Comparison of ENCODE assay signal across 26 mouse cellular contexts in genomic region chr10:111843301-111843700, GRCm38 (mm10).
A peak's percentile ranks its signal among the peaks of the same experiment; 100 is the strongest.
DNase-seq lines count a peak whose midpoint lies in the region; ATAC-seq and TF ChIP-seq lines count a peak whose summit lies in the region.
"Had no signal": no experiment of that assay in that cellular context is flagged by ENCODE, and none has a peak within 500 bp of the region (broad histone marks: within the 10 kb centered on the region; RNA-seq: fewer than 3 reads in every experiment).

No protein-coding gene starts in this region.

- no peak for TF ChIP-seq CTCF in gastrocnemius, adult 2 months (IDR thresholded peaks at IDR 0.05)

- no peak overlapping the region for H3K4me3 ChIP-seq in gastrocnemius, adult 2 months
- no peak overlapping the region for H3K4me3 ChIP-seq in neural tube, embryonic 11.5 days (ENCODE audit: low read depth, low read length)
- no peak overlapping the region for H3K4me3 ChIP-seq in neural tube, embryonic 15.5 days (replicated peaks)
- H3K4me3 ChIP-seq in neural tube, embryonic 14.5 days (ENCODE audit: low read depth, low read length) = no peak overlapping the region
- H3K4me3 ChIP-seq: erythroblast, embryonic 14.5 days; heart, embryonic 10.5 days; layer of hippocampus, adult 2 months; left cerebral cortex, adult 2 months; limb, embryonic 10.5 days had no signal

- 0 out of 2 replicates have a peak, but pooled peaks have one; percentile 50 for ATAC-seq in neural tube, embryonic 11.5 days (ENCODE audit: insufficient read depth, low FRiP score, low TSS enrichment)
- ATAC-seq in neural tube, embryonic 15.5 days (ENCODE audit: low FRiP score) = no peak
- peak; percentile 35; the same call in 1 of the 2 replicates for ATAC-seq in common myeloid progenitor, adult 5-6 weeks (replicated peaks; ENCODE audit: low read depth, poor library complexity, severe bottlenecking)
- ATAC-seq in neural tube, embryonic 14.5 days (ENCODE audit: low read depth) = peak; percentile 38; the same call in 1 of the 2 replicates
- ATAC-seq: forebrain, embryonic 14.5 days; hindbrain, embryonic 16.5 days had no signal

- H3K4me1 ChIP-seq in neural tube, embryonic 11.5 days (ENCODE audit: control insufficient read depth, insufficient read depth, low read length) = peaks cover 4% of the 10 kb centered on the region
- H3K4me1 ChIP-seq in neural tube, embryonic 15.5 days = peaks cover 7% of the 10 kb centered on the region; the same call in 1 of the 2 replicates
- 0 out of 2 replicates have a peak, but pooled peaks cover 4% of the 10 kb centered on the region for H3K4me1 ChIP-seq in neural tube, embryonic 14.5 days (ENCODE audit: control insufficient read depth, insufficient read depth, low read length)

- no peak for DNase-seq in gastrocnemius, adult 2 months
- no peak for DNase-seq in gastrocnemius, postnatal 4 days (ENCODE audit: low spot score in 2 of 2)
- DNase-seq in neural tube, embryonic 11.5 days (ENCODE audit: low spot score) = no peak
- no peak for DNase-seq in frontal cortex, postnatal 10 days (ENCODE audit: low spot score in 2 of 2)
- DNase-seq in layer of hippocampus, postnatal 25 days (ENCODE audit: extremely low spot score in 1 of 2, low spot score in 1 of 2) = no peak
- DNase-seq: adrenal gland, postnatal 14 days; B cell, adult 2 months; cerebellum, postnatal 10 days; gastrocnemius, postnatal 36 days; heart, postnatal 10 days; kidney, adult 18-20 months; kidney, postnatal 10 days; lung, adult 18-20 months; lung, postnatal 14 days; retina, postnatal 1 day; thymus, adult 2 months had no signal

- WGBS in neural tube, embryonic 11.5 days = 59% methylated on average over 9 of the region's 9 CpGs
- WGBS in neural tube, embryonic 15.5 days = 38% methylated on average over 9 of the region's 9 CpGs
- WGBS in neural tube, embryonic 14.5 days = 35% methylated on average over 9 of the region's 9 CpGs

- H3K36me3 ChIP-seq in neural tube, embryonic 11.5 days (ENCODE audit: control insufficient read depth, insufficient read depth, low read length) = no peaks in the 10 kb centered on the region
- no peaks in the 10 kb centered on the region for H3K36me3 ChIP-seq in neural tube, embryonic 15.5 days
- no peaks in the 10 kb centered on the region for H3K36me3 ChIP-seq in neural tube, embryonic 14.5 days (ENCODE audit: control insufficient read depth, insufficient read depth, low read length)
- H3K36me3 ChIP-seq: heart, embryonic 10.5 days; limb, embryonic 10.5 days had no signal

- no peak overlapping the region for H3K9ac ChIP-seq in neural tube, embryonic 11.5 days (ENCODE audit: low read length)
- no peak overlapping the region for H3K9ac ChIP-seq in neural tube, embryonic 15.5 days (replicated peaks)
- no peak overlapping the region for H3K9ac ChIP-seq in neural tube, embryonic 14.5 days (replicated peaks; ENCODE audit: low read depth, low read length)

- H3K27me3 ChIP-seq in neural tube, embryonic 11.5 days (ENCODE audit: control insufficient read depth, insufficient read depth, low read length) = no peaks in the 10 kb centered on the region
- no peaks in the 10 kb centered on the region for H3K27me3 ChIP-seq in neural tube, embryonic 15.5 days (replicated peaks)
- no peaks in the 10 kb centered on the region for H3K27me3 ChIP-seq in neural tube, embryonic 14.5 days (ENCODE audit: control insufficient read depth, insufficient read depth, low read length)

- H3K27ac ChIP-seq in gastrocnemius, adult 2 months = peak overlapping the region; percentile 5; the same call in 1 of the 2 replicates
- no peak overlapping the region for H3K27ac ChIP-seq in neural tube, embryonic 11.5 days (ENCODE audit: low read depth, low read length)
- no peak overlapping the region for H3K27ac ChIP-seq in neural tube, embryonic 15.5 days (replicated peaks)
- no peak overlapping the region for H3K27ac ChIP-seq in neural tube, embryonic 14.5 days (ENCODE audit: low read depth, low read length)
- H3K27ac ChIP-seq: heart, embryonic 10.5 days; layer of hippocampus, adult 2 months; left cerebral cortex, adult 2 months; limb, embryonic 10.5 days had no signal

- no peak overlapping the region for H3K4me2 ChIP-seq in neural tube, embryonic 11.5 days (ENCODE audit: low read depth)
- no peak overlapping the region for H3K4me2 ChIP-seq in neural tube, embryonic 15.5 days
- no peak overlapping the region for H3K4me2 ChIP-seq in neural tube, embryonic 14.5 days (ENCODE audit: low read depth, low read length)

- no peaks in the 10 kb centered on the region for H3K9me3 ChIP-seq in neural tube, embryonic 11.5 days (ENCODE audit: control insufficient read depth, low read length)
- no peaks in the 10 kb centered on the region for H3K9me3 ChIP-seq in neural tube, embryonic 15.5 days (replicated peaks)
- H3K9me3 ChIP-seq in neural tube, embryonic 14.5 days (ENCODE audit: control insufficient read depth, low read length) = no peaks in the 10 kb centered on the region
- H3K9me3 ChIP-seq: heart, embryonic 10.5 days; limb, embryonic 10.5 days had no signal

- intact Hi-C loops in gastrocnemius, adult 2 months (cut with DNase I) = no loop called here
